Mouse (Mus musculus) ES-E14 (cell line): Measurements from ENCODE around the gene Sell. TPM values are rescaled to one million over a fixed set of nuclear protein-coding genes. Genes with fewer than 3 reads are reported as not detected.

ENCODE experiments used
- DNase-seq: peaks from one replicate; pipeline ENCODE4 v3.0.0-alpha.2; 2013; ENCODE audit warnings: low read depth, low spot score
- H3K27ac ChIP-seq: 2 replicates; pipeline ENCODE4 v1.5.1; 2012; ENCODE audit warnings: low read depth, mild to moderate bottlenecking, low read length, moderate library complexity, mixed read lengths; ENCODE audit not compliant: poor library complexity, insufficient read depth, severe bottlenecking
- H3K36me3 ChIP-seq: 2 replicates; pipeline ENCODE4 v1.6.1; 2012; ENCODE audit warnings: mild to moderate bottlenecking, low read length, moderate library complexity, mixed read lengths; ENCODE audit not compliant: control insufficient read depth, poor library complexity, insufficient read depth, severe bottlenecking
- H3K4me1 ChIP-seq, 2 experiments: fragments of 150-350 bp in 1 of 2; sonication (generic) in 1 of 2; 2 replicates each; pipeline ENCODE4 v1.6.1; 2012; ENCODE audit warnings: low read length in 2 of 2, mild to moderate bottlenecking in 1 of 2, mixed read lengths in 1 of 2; ENCODE audit not compliant: control insufficient read depth in 2 of 2, insufficient read depth in 2 of 2, poor library complexity in 1 of 2
- H3K4me3 ChIP-seq, 2 experiments: fragments of 150-350 bp in 1 of 2; sonication (generic) in 1 of 2; 2 replicates each; pipeline ENCODE4 v1.5.1; 2012; ENCODE audit warnings: low read length in 2 of 2, low read depth in 1 of 2, mild to moderate bottlenecking in 1 of 2, mixed read lengths in 1 of 2; ENCODE audit not compliant: insufficient read depth in 1 of 2, poor library complexity in 1 of 2, severe bottlenecking in 1 of 2
- H3K9ac ChIP-seq: 2 replicates; pipeline ENCODE4 v1.6.1; 2012; ENCODE audit warnings: low read depth, mild to moderate bottlenecking, low read length, mixed read lengths; ENCODE audit not compliant: poor library complexity, insufficient read depth, severe bottlenecking
- H3K9me3 ChIP-seq: fragments of 150-350 bp; sonication (generic); 2 replicates; pipeline ENCODE4 v1.6.1; 2012; ENCODE audit warnings: low read depth, mild to moderate bottlenecking, low read length; ENCODE audit not compliant: control insufficient read depth, insufficient read depth
- CHD2 ChIP-seq: IDR thresholded peaks from 2 replicates; pipeline ENCODE4 v1.6.1; 2014; ENCODE audit warnings: mild to moderate bottlenecking, low read depth, low read length, inconsistent platforms
- HCFC1 ChIP-seq: IDR thresholded peaks from 2 replicates; pipeline ENCODE4 v1.6.1; 2012; ENCODE audit warnings: low read length, inconsistent platforms, borderline replicate concordance; ENCODE audit not compliant: insufficient read depth
- MAFK ChIP-seq: IDR thresholded peaks from 2 replicates; pipeline ENCODE4 v1.6.1; 2014; ENCODE audit warnings: mild to moderate bottlenecking, low read depth, low read length, inconsistent platforms; ENCODE audit not compliant: insufficient read depth
- ZC3H11A ChIP-seq: IDR thresholded peaks from 2 replicates; pipeline ENCODE4 v1.6.1; 2012; ENCODE audit warnings: low read depth, mild to moderate bottlenecking, inconsistent platforms, low read length, borderline replicate concordance
- ZNF384 ChIP-seq: IDR thresholded peaks from 2 replicates; pipeline ENCODE4 v1.6.1; 2012; ENCODE audit warnings: low read depth, low read length, inconsistent platforms
- in situ Hi-C, 2 experiments: fragments of 600-800 bp; cut with MboI; formaldehyde crosslinking; loops; one replicate each; pipeline ENCODE4 v1.15.1; 2025; ENCODE audit warnings: low sequenced_read_pairs in 2 of 2, inconsistent platforms in 1 of 2; ENCODE audit not compliant: unreplicated experiment in 2 of 2
- total RNA-seq: library from RNA; depleted of rRNA; stranded (reverse); fragments of 300-350 nt; gene quantifications from 2 replicates; pipeline ENCODE4 v1.2.3, GENCODE M21; 2012

Gene Sell
- total RNA-seq, 1 experiment, result 0.09 TPM

DNA sequence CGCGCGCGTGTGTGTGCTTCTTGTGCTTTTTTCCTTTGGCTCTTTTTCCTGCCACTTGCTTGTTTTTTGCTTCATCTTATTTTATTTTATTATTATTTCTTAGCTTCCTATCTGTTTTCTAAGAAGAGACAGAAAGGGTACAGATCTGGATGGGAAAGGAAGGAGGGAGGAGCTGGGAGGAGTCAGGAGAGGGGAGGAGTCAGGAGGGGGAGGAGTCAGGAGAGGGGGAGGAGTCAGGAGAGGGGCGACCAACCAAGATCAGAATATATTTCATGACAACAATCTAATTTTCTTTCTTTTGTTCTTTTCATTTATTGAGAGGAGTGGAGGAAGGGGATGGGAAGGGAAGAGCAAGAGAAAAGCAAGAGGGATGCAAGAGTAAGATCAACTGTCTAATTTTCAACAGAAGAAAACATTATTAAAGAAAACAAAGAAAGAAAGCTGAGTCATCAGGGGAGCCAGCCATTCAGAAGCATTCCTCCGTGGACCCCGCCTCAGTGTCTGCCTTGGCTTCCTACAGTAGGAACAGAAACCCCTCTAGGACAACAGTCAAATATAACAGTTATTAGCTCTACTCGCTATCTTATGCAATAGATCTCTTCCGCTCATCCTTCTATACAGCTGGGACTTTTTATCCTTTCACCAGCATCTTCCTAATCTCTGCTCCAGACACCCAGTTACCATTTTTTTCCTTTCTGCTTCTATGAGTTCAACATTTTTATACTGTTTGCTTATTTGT is 49.0 kb downstream of the Sell start:
- 0 out of 4 replicates have a peak overlapping the region, but pooled peaks of 1 of the 2 experiments have one; percentile 16 for H3K4me3 ChIP-seq
- H3K27ac ChIP-seq, result no peak overlapping the region
- H3K36me3 ChIP-seq, result no peaks in the 10 kb centered on the region
- no peaks in the 10 kb centered on the region for H3K9me3 ChIP-seq
- DNase-seq, result no peak
- TF ChIP-seq CHD2 (no peak), MAFK (peak; percentile 82)
- H3K9ac ChIP-seq, result no peak overlapping the region
- H3K4me1 ChIP-seq, result no peaks in the 10 kb centered on the region
- in situ Hi-C loops, result no loop called here

DNA sequence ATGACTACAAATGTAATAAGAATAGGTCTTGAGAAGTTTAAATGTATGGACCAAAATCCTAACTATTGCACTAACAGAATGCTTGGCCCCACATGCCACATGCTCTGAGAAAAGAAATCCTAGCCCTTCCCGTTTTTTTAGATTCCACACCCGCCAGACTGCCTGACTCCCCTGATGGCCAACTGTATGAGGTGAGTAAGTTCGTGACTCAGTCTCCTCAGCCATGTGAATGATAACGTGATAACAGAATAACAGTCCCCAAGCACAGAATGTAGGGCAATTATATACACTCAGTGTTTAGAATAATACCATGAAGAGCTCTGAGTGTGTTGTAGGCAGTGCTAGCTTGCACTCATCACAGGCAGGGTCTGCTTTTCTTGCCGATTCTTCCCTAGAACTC is 52.5 kb downstream of the Sell start:
- Histone ChIP-seq H3K36me3 (no peaks in the 10 kb centered on the region), H3K4me1 (no peaks in the 10 kb centered on the region), H3K27ac (no peak overlapping the region), H3K9ac (no peak overlapping the region), H3K4me3 (no peak overlapping the region), H3K9me3 (no peaks in the 10 kb centered on the region)
- no peak for TF ChIP-seq HCFC1
- no peak for TF ChIP-seq CHD2
- no peak for TF ChIP-seq MAFK
- no peak for TF ChIP-seq ZNF384
- no peak for TF ChIP-seq ZC3H11A
- in situ Hi-C loops, result no loop called here
- no peak for DNase-seq

DNA sequence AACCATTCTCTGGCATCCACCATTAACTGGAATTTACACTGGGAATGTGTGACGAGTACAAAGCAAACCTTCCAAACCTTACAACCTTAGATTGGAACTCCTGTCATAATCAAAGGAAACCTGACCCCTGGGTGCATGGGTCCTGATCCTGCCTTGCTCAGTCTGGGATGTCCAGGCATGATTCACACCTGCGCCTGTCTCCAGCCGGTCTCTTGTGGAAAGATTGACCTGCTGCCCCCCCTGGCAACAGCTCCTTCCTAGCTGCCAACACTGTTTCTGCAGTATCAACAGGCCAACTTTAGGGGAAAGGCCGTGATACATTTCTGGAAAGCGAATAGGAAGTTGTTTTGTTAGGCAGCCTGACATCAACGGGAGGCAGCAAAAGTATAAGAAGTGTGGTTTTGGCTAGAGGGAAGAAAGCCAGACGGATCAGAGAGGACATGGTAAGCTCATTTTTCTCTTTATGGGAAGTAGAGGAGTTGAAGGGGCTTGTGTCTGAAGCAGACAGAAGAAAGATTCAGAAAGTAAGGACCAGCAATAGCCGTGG is 53.2 kb downstream of the Sell start, which contains the start of gene Selp:
Gene Selp (plus strand): TSS at position 318 of the 547 bp plus-strand sequence.
- DNase-seq, result no peak
- H3K9ac ChIP-seq, result no peak within 1 kb of the TSS
- TF ChIP-seq ZNF384 (no peak), ZC3H11A (no peak), MAFK (no peak), HCFC1 (no peak), CHD2 (no peak)
- in situ Hi-C loops, result no loop called here
- no peak within 1 kb of the TSS for H3K4me3 ChIP-seq
- no peaks in the 10 kb centered on the region for H3K9me3 ChIP-seq
- no peak within 1 kb of the TSS for H3K27ac ChIP-seq
- H3K36me3 ChIP-seq, result no peaks in the 10 kb centered on the region
- no peaks in the 10 kb centered on the region for H3K4me1 ChIP-seq

DNA sequence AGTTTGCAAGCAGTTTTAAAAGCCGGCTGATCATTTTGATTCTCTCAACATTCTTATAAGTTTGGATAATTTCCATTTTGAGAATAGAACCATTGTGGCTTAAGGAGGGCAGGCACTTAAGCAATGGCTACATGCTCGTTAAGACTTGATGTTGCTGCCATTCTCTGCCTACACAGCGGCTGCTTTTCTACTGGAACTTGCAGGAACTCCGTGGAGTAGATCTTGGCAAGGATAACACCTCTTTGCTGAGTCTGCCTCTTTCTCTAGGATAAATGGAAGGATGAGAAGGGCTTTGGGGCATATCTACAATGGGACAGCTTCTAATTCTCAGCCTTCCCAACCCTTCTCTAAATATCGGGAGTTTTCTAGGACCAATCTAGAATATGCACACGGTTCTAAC is 53.9 kb downstream of the Sell start:
- no peak overlapping the region for H3K9ac ChIP-seq

DNA sequence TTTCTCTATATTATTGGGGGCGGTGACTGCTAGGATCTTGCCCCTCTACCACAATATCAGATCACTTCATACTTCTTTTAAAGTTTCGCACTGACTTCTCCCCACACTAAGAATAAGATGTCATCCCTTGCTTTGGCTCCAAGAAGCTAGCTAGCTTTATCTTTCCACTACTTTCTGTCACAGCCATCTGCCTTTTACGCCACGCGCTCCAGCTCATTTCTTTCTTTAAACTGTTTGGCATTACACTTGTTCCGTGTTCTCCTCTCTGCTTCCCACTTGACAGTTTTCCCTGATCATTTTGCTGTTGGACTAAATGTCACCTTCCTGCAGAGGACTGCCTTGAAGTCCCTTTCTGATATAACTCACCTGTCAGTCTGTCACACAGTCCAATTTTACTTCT is 56.1 kb downstream of the Sell start:
- Histone ChIP-seq H3K27ac (no peak overlapping the region), H3K9ac (no peak overlapping the region), H3K4me3 (no peak overlapping the region), H3K36me3 (no peaks in the 10 kb centered on the region), H3K4me1 (no peaks in the 10 kb centered on the region), H3K9me3 (no peaks in the 10 kb centered on the region)
- no peak for DNase-seq
- in situ Hi-C loops, result no loop called here
- TF ChIP-seq CHD2 (no peak), ZC3H11A (no peak), HCFC1 (no peak), ZNF384 (no peak), MAFK (no peak)

More for the DNA sequence above, 53.9 kb downstream of the Sell start:
- no peak overlapping the region for H3K4me3 ChIP-seq
- H3K27ac ChIP-seq, result no peak overlapping the region
- H3K9me3 ChIP-seq, result no peaks in the 10 kb centered on the region
- TF ChIP-seq MAFK, result no peak
- TF ChIP-seq CHD2, result no peak
- TF ChIP-seq HCFC1, result no peak
- no peak for TF ChIP-seq ZC3H11A
- TF ChIP-seq ZNF384, result no peak
- in situ Hi-C loops, result no loop called here
- no peaks in the 10 kb centered on the region for H3K36me3 ChIP-seq
- DNase-seq, result no peak
- no peaks in the 10 kb centered on the region for H3K4me1 ChIP-seq
